ENCODE assay signal across 15 mouse cellular contexts in the genomic region with DNA sequence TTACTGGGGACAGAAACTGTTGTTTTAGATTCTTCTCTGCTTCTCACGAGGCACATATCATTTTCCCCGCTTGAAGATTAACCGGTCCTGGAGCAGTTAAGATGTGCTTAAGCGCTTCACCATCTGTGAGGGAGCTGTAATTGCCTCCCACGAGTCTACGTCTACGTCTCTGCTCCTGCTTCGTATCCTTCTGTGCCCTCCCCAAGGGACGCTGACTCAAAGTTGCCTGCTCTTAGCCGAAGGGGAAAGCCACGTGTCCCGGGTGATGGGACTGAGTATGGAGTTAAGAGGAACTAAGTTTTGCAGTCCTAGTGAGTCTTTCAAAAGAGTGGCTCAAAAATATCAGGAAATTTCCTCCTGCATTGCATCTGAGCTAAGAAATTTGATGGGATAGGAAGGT. TPM values are rescaled to one million over a fixed set of nuclear protein-coding genes. Genes with fewer than 3 reads are reported as not detected.
A peak's percentile ranks its signal among the peaks of the same experiment; 100 is the strongest.
DNase-seq lines count a peak whose midpoint lies in the region; ATAC-seq lines count a peak whose summit lies in the region.
"Had no signal": no experiment of that assay in that cellular context is flagged by ENCODE, and none has a peak within 500 bp of the region (broad histone marks: within the 10 kb centered on the region; RNA-seq: fewer than 3 reads in every experiment).

No protein-coding gene starts in this region.

- ATAC-seq in frontal cortex, adult (ENCODE audit: low TSS enrichment), result peak; percentile 88
- ATAC-seq: activated CD4-positive, CD25-positive, alpha-beta regulatory T cell, adult 4 months; intestine, postnatal 0 days had no signal

- DNase-seq in frontal cortex, postnatal 14 days (ENCODE audit: low spot score in 2 of 2), result no peak
- peak; percentile 37 to 47 for DNase-seq in left cerebral cortex, adult 18-20 months (ENCODE audit: low spot score in 2 of 2)
- no peak for DNase-seq in left cerebral cortex, postnatal 4 days
- peak; percentile 57 to 62 for DNase-seq in right cerebral cortex, adult 2 months (ENCODE audit: low spot score in 2 of 2)
- DNase-seq in right cerebral cortex, postnatal 4 days, result no peak
- no peak for DNase-seq in adipocyte (ENCODE audit: low spot score)
- no peak for DNase-seq in cerebellum, adult 11 months
- DNase-seq: cerebellum, adult 11-12 months; cerebellum, postnatal 36 days; heart, adult 2 months; kidney, postnatal 14 days; thymus, postnatal 4 days had no signal

- intact Hi-C loops in left cerebral cortex, postnatal 4 days (cut with DNase I), result no loop called here

RNA-seq across cellular contexts. Expression of a gene that starts 18.3 kb away (rescaled TPM):
- total RNA-seq in left cerebral cortex, adult 18-20 months (2021), result 10 to 100 TPM; 18.5 to 18.8 TPM
- 10 to 100 TPM; 19.7 to 20.6 TPM for total RNA-seq in left cerebral cortex, postnatal 4 days (2021)

Comparison
In these comparisons a context has a peak if more than half of its experiments do, and no peak if none do; other contexts are left out.
1. DNase-seq: peak in left cerebral cortex, adult 18-20 months (2 of 2) and right cerebral cortex, adult 2 months (2 of 2); none in frontal cortex, postnatal 14 days (0 of 2), left cerebral cortex, postnatal 4 days (single experiment), right cerebral cortex, postnatal 4 days (single experiment), adipocyte (single experiment) and cerebellum, adult 11 months (single experiment).